Mouse (Mus musculus) ES-Bruce4 (cell line): ENCODE measurements at regions not wholly inside any gene's neighbourhood (a gene's known extent, or its start where the extent isn't known, plus 50 kb on each side); places are given as distances from the start of the nearest gene placed in this dataset.

ENCODE experiments used
- CTCF ChIP-seq: IDR thresholded peaks from one replicate; pipeline ENCODE4 v1.8.1; 2011; ENCODE audit warnings: low read depth, low read length
- EP300 ChIP-seq: IDR thresholded peaks from 2 replicates; pipeline ENCODE4 v1.6.1; 2011; ENCODE audit warnings: low read depth, low read length; ENCODE audit not compliant: insufficient read depth
- POLR2A ChIP-seq: IDR thresholded peaks from one replicate; pipeline ENCODE4 v1.8.1; 2011; ENCODE audit warnings: low read length; ENCODE audit not compliant: insufficient read depth

DNA sequence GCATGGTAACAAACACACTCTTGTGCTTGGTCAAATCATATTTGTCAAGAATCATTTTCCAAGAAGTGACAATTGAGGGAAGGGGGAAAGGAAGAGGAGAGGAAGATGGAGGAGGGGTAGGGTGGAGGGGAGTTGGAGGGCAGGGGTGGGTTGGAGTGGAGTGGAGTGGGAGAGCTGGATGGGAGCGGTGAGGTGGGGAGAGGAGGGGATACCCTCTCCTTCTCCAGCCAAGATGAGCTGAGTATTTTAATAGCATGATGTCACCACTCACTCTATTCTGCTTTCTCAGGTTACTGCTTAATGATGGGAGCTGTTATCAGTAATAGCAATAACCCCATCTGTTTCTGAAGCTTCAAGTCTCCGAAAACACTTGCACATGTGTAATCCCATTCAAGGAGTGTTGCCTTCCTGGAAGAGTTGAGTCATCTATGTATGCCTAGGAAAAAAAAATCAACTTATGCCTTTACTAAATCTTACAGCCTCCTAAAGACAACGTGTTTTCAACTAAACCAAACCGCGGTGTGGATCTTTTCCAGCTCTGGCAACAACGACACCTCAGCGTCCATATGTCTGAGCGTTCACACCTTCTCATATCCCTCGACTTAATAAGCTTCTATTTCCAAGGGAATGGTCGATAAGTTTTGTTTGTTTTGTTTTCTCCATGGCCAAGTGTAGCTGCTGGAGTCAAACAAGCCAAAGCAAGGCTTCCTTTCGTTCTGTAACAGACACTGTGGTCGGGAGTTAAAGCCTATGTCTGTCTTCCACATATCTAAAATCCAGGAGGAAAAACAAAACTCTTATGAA is 187.0 kb upstream of the Mgmt start:
- no peak for TF ChIP-seq EP300
- no peak for TF ChIP-seq CTCF
- TF ChIP-seq POLR2A: no peak
